Mouse (Mus musculus): ENCODE measurements around the gene Colgalt2. TPM values are rescaled to one million over a fixed set of nuclear protein-coding genes. Genes with fewer than 3 reads are reported as not detected.

The Colgalt2 gene
- polyA plus RNA-seq, 1 experiment from 2014 or later, result 0.29 TPM

DNA sequence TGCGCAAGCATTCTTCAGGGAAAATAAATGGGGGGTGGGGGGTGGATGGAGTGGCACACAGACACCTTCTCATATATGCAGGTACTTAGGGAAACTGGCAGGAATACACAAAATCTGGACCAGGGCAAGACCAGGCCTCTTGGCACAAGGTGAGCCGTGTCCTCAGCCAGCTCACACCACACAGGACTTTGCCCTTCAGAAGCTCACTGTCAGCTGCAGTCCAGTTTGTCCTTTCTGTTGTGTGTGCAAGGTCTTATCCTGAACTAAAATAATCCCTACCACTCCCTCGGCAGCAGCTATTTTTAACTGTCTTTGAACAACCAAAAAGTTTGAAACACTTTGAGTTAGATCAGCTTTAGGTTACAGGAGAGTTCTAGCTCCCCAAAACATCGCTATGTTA, 139.2 kb downstream of the Colgalt2 start:
- Histone ChIP-seq H3K9ac (no peak overlapping the region), H3K27ac (no peak overlapping the region), H3K36me3 (peaks cover 26% of the 10 kb centered on the region; the same call in 1 of the 2 replicates), H3K4me1 (replicated peaks) (0 out of 2 replicates have a peak, but pooled peaks cover under 1% of the 10 kb centered on the region), H3K4me3 (replicated peaks) (no peak overlapping the region), H3K4me2 (no peak overlapping the region), H3K9me3 (replicated peaks) (no peaks in the 10 kb centered on the region), H3K27me3 (no peaks in the 10 kb centered on the region)
- WGBS (ENCODE audit: insufficient replicate concordance), result 69% methylated on average over 4 of the region's 4 CpGs
- DNase-seq, result no peak
- no peak for ATAC-seq (ENCODE audit: low read depth)

DNA sequence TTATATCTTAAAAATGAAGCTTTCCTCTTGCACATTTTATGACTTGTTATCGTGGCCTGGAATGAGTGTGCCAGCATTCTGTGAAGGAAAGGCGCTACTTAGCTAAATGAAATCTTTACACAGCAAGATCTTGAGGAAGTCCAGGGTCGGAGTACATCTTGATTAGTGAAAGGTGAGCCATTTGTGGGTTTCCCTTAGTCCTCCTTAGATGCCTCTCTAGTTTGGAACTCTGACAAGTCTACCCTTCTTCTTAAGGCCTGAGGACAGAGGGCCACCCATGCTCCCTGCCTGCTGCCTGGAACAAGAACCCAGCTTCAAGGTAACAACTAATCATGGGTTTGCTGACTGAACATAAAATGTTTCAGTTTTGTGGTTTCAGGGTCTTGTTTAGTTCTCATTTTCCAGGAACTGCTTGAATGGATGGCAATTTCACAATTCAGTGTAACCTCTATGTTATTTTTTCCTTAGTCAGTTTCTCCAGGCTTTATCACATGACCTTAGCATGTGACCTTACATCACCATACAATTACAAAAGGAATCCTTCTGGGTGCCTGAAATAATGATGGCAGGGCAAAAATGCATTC, 140.8 kb downstream of the Colgalt2 start:
- Histone ChIP-seq H3K4me2 (no peak overlapping the region), H3K9ac (no peak overlapping the region), H3K4me3 (replicated peaks) (no peak overlapping the region), H3K4me1 (replicated peaks) (0 out of 2 replicates have a peak, but pooled peaks cover 2% of the 10 kb centered on the region), H3K9me3 (replicated peaks) (no peaks in the 10 kb centered on the region), H3K27ac (no peak overlapping the region), H3K27me3 (no peaks in the 10 kb centered on the region), H3K36me3 (peaks cover 26% of the 10 kb centered on the region; the same call in 1 of the 2 replicates)
- 55% methylated on average over 3 of the region's 3 CpGs for WGBS (ENCODE audit: insufficient replicate concordance)
- DNase-seq (no peak), ATAC-seq (ENCODE audit: low read depth) (no peak)

- 69% methylated on average over 6 of the region's 6 CpGs for WGBS (ENCODE audit: insufficient replicate concordance)
- peaks cover 15% of the 10 kb centered on the region; the same call in 1 of the 2 replicates for H3K36me3 ChIP-seq
- DNase-seq (no peak), ATAC-seq (ENCODE audit: low read depth) (no peak)
- H3K9me3 ChIP-seq (replicated peaks), result no peaks in the 10 kb centered on the region
- H3K27me3 ChIP-seq, result no peaks in the 10 kb centered on the region
- no peak overlapping the region for H3K27ac ChIP-seq
- H3K4me2 ChIP-seq, result no peak overlapping the region
- H3K4me3 ChIP-seq (replicated peaks), result no peak overlapping the region
- H3K4me1 ChIP-seq (replicated peaks), result 0 out of 2 replicates have a peak, but pooled peaks cover 2% of the 10 kb centered on the region
- no peak overlapping the region for H3K9ac ChIP-seq
These were observed 143.2 kb downstream of the Colgalt2 start for GRCm38 (mm10) chr1:152542747-152543378.

- Histone ChIP-seq H3K9ac (no peak overlapping the region), H3K9me3 (replicated peaks) (no peaks in the 10 kb centered on the region), H3K4me1 (replicated peaks) (0 out of 2 replicates have a peak, but pooled peaks cover 2% of the 10 kb centered on the region), H3K27me3 (no peaks in the 10 kb centered on the region), H3K27ac (no peak overlapping the region), H3K4me2 (no peak overlapping the region), H3K36me3 (peaks cover 17% of the 10 kb centered on the region; the same call in 1 of the 2 replicates), H3K4me3 (replicated peaks) (no peak overlapping the region)
- 54% methylated on average over 2 of the region's 2 CpGs for WGBS (ENCODE audit: insufficient replicate concordance)
- no peak for ATAC-seq (ENCODE audit: low read depth)
- DNase-seq, result no peak
These were observed 144.0 kb downstream of the Colgalt2 start for GRCm38 (mm10) chr1:152543449-152544159.

DNA sequence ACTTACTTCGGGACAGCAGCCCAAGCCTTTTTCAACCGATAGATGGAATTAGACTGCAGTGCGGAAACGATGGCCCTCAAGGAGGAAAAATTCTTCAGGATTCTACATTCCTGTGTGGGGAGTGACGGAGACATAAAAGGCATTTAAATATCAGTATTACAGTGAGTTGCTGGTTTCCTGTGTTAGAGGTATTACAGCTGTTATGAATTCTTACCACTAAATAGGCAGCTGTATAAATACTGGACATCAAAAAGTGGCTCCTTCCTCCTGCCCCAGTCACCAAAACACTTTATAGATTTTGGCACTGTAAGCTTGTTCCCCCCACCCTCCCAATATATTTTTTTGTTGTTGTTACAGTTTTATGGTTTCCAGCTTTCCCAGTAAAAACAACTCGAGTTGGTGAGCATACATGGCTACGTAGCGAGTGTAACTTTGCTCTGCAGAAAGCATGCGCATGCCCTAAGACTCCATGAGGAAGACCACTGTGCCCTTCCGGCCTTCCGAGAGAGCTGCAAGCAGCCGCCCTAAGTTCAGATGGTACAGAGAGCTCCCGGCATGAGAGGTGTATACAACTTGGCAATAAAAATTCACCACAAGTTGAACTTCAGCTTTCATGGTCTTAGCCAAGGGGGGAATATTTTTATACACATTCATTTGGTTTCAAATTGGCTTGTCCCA, 149.6 kb downstream of the Colgalt2 start:
- peaks cover 22% of the 10 kb centered on the region; the same call in 1 of the 2 replicates for H3K36me3 ChIP-seq

GRCm38 (mm10) chr1:152550544-152550943, 150.9 kb downstream of the Colgalt2 start:
- H3K4me2 ChIP-seq, result no peak overlapping the region
- H3K4me3 ChIP-seq (replicated peaks), result no peak overlapping the region
- ATAC-seq (ENCODE audit: low read depth) (no peak), DNase-seq (no peak)
- H3K36me3 ChIP-seq, result peaks cover 22% of the 10 kb centered on the region; the same call in 1 of the 2 replicates
- no peak overlapping the region for H3K9ac ChIP-seq
- H3K27me3 ChIP-seq, result no peaks in the 10 kb centered on the region
- 67% methylated on average over 2 of the region's 2 CpGs for WGBS (ENCODE audit: insufficient replicate concordance)
- H3K4me1 ChIP-seq (replicated peaks), result no peaks in the 10 kb centered on the region
- H3K27ac ChIP-seq, result no peak overlapping the region
- no peaks in the 10 kb centered on the region for H3K9me3 ChIP-seq (replicated peaks)

More for the DNA sequence above, 149.6 kb downstream of the Colgalt2 start:
- H3K4me3 ChIP-seq (replicated peaks), result no peak overlapping the region
- no peak for DNase-seq
- 81% methylated on average over 13 of the region's 13 CpGs for WGBS (ENCODE audit: insufficient replicate concordance)
- H3K27ac ChIP-seq, result no peak overlapping the region
- no peaks in the 10 kb centered on the region for H3K27me3 ChIP-seq
- no peak for ATAC-seq (ENCODE audit: low read depth)
- no peaks in the 10 kb centered on the region for H3K4me1 ChIP-seq (replicated peaks)
- H3K4me2 ChIP-seq, result no peak overlapping the region
- H3K9ac ChIP-seq, result no peak overlapping the region
- H3K9me3 ChIP-seq (replicated peaks), result no peaks in the 10 kb centered on the region

- no peak for DNase-seq
- Histone ChIP-seq H3K4me1 (replicated peaks) (no peaks in the 10 kb centered on the region), H3K9me3 (replicated peaks) (no peaks in the 10 kb centered on the region), H3K4me2 (no peak overlapping the region), H3K4me3 (replicated peaks) (no peak overlapping the region), H3K27me3 (no peaks in the 10 kb centered on the region), H3K9ac (no peak overlapping the region), H3K36me3 (peaks cover 22% of the 10 kb centered on the region; the same call in 1 of the 2 replicates), H3K27ac (no peak overlapping the region)
- ATAC-seq (ENCODE audit: low read depth), result no peak
- 40% methylated on average over 3 of the region's 3 CpGs for WGBS (ENCODE audit: insufficient replicate concordance)
These were observed 151.3 kb downstream of the Colgalt2 start for GRCm38 (mm10) chr1:152550973-152551372.

DNA sequence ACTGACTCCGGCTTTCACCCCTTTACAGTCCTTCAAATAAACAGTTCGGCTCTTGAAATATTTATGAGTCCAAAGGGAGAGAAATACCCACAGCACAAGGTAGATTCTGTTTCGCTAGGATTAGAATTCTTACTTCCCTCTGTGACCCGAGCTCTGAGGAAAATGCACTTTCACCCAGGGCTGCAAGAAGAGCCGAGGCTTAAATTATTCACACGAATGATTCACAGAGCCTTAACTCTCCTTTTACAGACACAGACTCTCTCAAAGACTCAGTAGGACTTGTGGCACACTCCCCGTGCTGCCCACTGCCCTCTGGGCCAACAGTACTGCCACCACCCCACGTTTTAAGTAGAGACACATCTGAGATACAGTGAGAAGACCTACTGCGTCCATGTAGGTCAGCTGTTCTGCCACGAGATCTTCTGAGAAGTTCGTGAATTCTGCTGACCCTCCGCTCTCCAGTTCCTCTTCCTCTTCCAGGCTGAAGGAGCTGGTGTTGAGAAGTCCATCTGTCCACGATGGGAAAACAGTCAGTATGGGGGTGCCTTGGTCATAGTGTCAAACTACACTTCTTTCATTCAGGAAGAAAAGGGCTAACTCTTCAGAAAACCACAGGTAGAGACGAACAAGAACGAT, 154.4 kb downstream of the Colgalt2 start:
- no peaks in the 10 kb centered on the region for H3K27me3 ChIP-seq
- no peaks in the 10 kb centered on the region for H3K4me1 ChIP-seq (replicated peaks)
- no peak overlapping the region for H3K4me3 ChIP-seq (replicated peaks)
- no peak overlapping the region for H3K9ac ChIP-seq
- H3K27ac ChIP-seq, result no peak overlapping the region
- H3K36me3 ChIP-seq, result peaks cover 13% of the 10 kb centered on the region; the same call in 1 of the 2 replicates
- DNase-seq, result no peak
- H3K9me3 ChIP-seq (replicated peaks), result no peaks in the 10 kb centered on the region
- no peak overlapping the region for H3K4me2 ChIP-seq
- 49% methylated on average over 15 of the region's 15 CpGs for WGBS (ENCODE audit: insufficient replicate concordance)
- ATAC-seq (ENCODE audit: low read depth), result no peak

GRCm38 (mm10) chr1:152555944-152556573, 156.4 kb downstream of the Colgalt2 start:
- Histone ChIP-seq H3K4me1 (replicated peaks) (no peaks in the 10 kb centered on the region), H3K9ac (no peak overlapping the region), H3K27me3 (no peaks in the 10 kb centered on the region), H3K4me3 (replicated peaks) (no peak overlapping the region), H3K36me3 (peaks cover 9% of the 10 kb centered on the region; the same call in 1 of the 2 replicates), H3K27ac (peak overlapping the region; percentile 47), H3K9me3 (replicated peaks) (no peaks in the 10 kb centered on the region), H3K4me2 (no peak overlapping the region)
- DNase-seq (no peak), ATAC-seq (ENCODE audit: low read depth) (no peak)
- 44% methylated on average over 7 of the region's 7 CpGs for WGBS (ENCODE audit: insufficient replicate concordance)

GRCm38 (mm10) chr1:152556576-152557281, 157.1 kb downstream of the Colgalt2 start:
- 42% methylated on average over 14 of the region's 14 CpGs for WGBS (ENCODE audit: insufficient replicate concordance)

More at GRCm38 (mm10) chr1:152556576-152557281, 157.1 kb downstream of the Colgalt2 start:
- no peaks in the 10 kb centered on the region for H3K9me3 ChIP-seq (replicated peaks)
- H3K27ac ChIP-seq, result peak overlapping the region; percentile 47; the same call in 1 of the 2 replicates
- ATAC-seq (ENCODE audit: low read depth) (no peak), DNase-seq (no peak)
- H3K36me3 ChIP-seq, result peaks cover 3% of the 10 kb centered on the region; the same call in 1 of the 2 replicates
- H3K4me1 ChIP-seq (replicated peaks), result no peaks in the 10 kb centered on the region
- H3K4me2 ChIP-seq, result no peak overlapping the region
- no peak overlapping the region for H3K4me3 ChIP-seq (replicated peaks)
- H3K27me3 ChIP-seq, result no peaks in the 10 kb centered on the region
- no peak overlapping the region for H3K9ac ChIP-seq
